Mouse (Mus musculus): Measurements from ENCODE around the gene Add3. TPM values are rescaled to one million over a fixed set of nuclear protein-coding genes. Genes with fewer than 3 reads are reported as not detected.

The Add3 gene
- polyA plus RNA-seq, 1 experiment from 2014 or later = 66.5 TPM

DNA sequence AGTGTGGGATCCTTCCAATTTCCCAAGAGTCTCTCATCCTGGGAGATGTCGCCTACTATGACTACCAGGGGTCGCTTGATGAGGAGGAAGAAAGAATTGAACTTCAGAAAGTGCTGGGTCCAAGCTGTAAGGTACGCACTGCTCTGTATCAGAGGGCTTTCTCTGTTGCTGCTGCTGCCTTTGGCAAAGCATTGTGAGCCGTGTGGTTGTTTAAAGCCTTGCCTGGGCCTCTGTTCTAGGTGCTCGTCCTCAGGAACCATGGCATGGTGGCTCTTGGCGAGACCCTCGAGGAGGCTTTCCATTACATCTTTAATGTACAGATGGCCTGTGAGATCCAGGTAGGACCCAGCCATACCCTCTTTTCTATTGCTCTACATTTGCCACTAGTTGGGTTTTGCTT is 93.3 kb downstream of the Add3 start:
- Histone ChIP-seq H3K9ac (ENCODE audit: low read depth, low read length) (no peak overlapping the region), H3K4me1 (replicated peaks; ENCODE audit: insufficient read depth, low read length) (no peaks in the 10 kb centered on the region), H3K9me3 (replicated peaks; ENCODE audit: low read length) (no peaks in the 10 kb centered on the region), H3K4me2 (ENCODE audit: low read length) (no peak overlapping the region), H3K27me3 (ENCODE audit: insufficient read depth, low read length) (no peaks in the 10 kb centered on the region), H3K27ac (no peak overlapping the region), H3K36me3 (ENCODE audit: insufficient read depth, low read length) (peaks cover 45% of the 10 kb centered on the region), H3K4me3 (replicated peaks; ENCODE audit: low read depth, low read length) (no peak overlapping the region)
- DNase-seq (ENCODE audit: low spot score) (no peak), ATAC-seq (replicated peaks; ENCODE audit: low FRiP score, low read depth) (no peak)
- 96% methylated on average over 7 of the region's 7 CpGs for WGBS
- no peak for TF ChIP-seq CTCF (IDR thresholded peaks at IDR 0.05; ENCODE audit: low read depth)

DNA sequence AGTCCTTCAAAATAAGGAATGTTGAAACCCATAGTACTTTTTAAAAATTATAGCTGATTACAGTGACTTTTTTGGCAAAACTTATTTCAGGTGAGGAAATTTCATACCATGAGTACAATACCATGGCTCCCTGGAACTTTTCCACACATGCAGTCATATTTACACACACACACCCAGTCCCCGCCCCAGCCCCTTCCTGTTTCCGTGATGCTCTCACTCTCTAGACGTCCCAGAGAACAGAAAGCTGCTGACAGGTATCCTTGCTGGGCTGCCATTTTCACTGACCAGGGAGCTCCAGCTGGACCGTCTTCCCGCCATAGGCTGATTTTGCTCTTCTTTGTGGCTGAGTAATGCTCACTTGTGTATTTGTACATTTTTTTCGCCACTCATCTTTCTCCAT is 101.6 kb downstream of the Add3 start:
- DNase-seq (ENCODE audit: low spot score) = no peak
- H3K4me1 ChIP-seq (replicated peaks; ENCODE audit: insufficient read depth, low read length) = no peaks in the 10 kb centered on the region
- no peaks in the 10 kb centered on the region for H3K9me3 ChIP-seq (replicated peaks; ENCODE audit: low read length)
- H3K4me3 ChIP-seq (replicated peaks; ENCODE audit: low read depth, low read length) = no peak overlapping the region
- no peak overlapping the region for H3K4me2 ChIP-seq (ENCODE audit: low read length)
- peaks cover 45% of the 10 kb centered on the region; the same call in 1 of the 2 replicates for H3K36me3 ChIP-seq (ENCODE audit: insufficient read depth, low read length)
- TF ChIP-seq CTCF (IDR thresholded peaks at IDR 0.05; ENCODE audit: low read depth) = no peak
- no peaks in the 10 kb centered on the region for H3K27me3 ChIP-seq (ENCODE audit: insufficient read depth, low read length)
- no peak overlapping the region for H3K27ac ChIP-seq
- H3K9ac ChIP-seq (ENCODE audit: low read depth, low read length) = no peak overlapping the region
- WGBS = 89% methylated on average over 6 of the region's 6 CpGs
- no peak for ATAC-seq (replicated peaks; ENCODE audit: low FRiP score, low read depth)

DNA sequence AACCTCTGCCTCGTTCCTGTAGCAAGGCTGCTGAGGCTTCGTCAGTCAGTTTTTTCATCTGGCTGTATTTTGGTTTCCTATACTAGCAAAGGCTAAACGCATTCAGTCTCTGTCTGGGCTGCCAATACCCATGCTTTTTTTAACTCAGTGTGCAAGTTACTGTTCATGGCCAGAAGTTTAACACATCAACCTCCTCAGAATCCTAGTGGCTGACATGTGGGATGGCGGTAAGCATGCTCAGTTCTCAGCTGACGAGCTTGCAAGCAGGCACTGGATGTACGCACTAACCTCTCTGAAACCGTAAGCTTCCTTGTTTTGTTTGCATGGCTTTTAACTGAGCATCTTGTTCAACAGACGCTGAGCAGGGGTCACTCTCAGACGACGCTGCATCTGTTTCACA is 103.7 kb downstream of the Add3 start:
- ATAC-seq (replicated peaks; ENCODE audit: low FRiP score, low read depth) = no peak
- 80% methylated on average over 10 of the region's 10 CpGs for WGBS
- H3K4me2 ChIP-seq (ENCODE audit: low read length) = no peak overlapping the region
- TF ChIP-seq CTCF (IDR thresholded peaks at IDR 0.05; ENCODE audit: low read depth) = no peak
- H3K4me1 ChIP-seq (replicated peaks; ENCODE audit: insufficient read depth, low read length) = no peaks in the 10 kb centered on the region
- H3K4me3 ChIP-seq (replicated peaks; ENCODE audit: low read depth, low read length) = no peak overlapping the region
- peaks cover 36% of the 10 kb centered on the region; the same call in 1 of the 2 replicates for H3K36me3 ChIP-seq (ENCODE audit: insufficient read depth, low read length)
- H3K27ac ChIP-seq = no peak overlapping the region
- no peak overlapping the region for H3K9ac ChIP-seq (ENCODE audit: low read depth, low read length)
- no peaks in the 10 kb centered on the region for H3K27me3 ChIP-seq (ENCODE audit: insufficient read depth, low read length)
- DNase-seq (ENCODE audit: low spot score) = no peak
- no peaks in the 10 kb centered on the region for H3K9me3 ChIP-seq (replicated peaks; ENCODE audit: low read length)

DNA sequence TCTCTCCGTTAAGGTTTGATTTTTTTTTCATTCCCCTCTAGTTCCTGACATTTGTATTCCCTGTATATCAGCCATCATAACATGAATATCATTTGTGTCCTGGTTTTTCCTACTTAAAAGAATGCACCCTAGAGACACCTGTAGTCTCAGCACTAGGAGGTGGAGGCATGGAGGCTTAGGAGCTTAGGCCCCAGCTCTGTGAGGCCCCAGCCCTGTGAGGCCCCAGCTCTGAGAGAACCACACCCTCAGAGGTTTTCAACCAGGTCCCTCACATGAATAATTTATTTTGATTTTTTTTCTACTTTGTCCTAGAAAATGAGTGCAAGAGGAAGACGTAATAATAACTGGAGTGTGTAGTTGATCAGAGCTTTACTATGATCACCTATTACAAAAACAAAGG is 107.3 kb downstream of the Add3 start:
- DNase-seq (ENCODE audit: low spot score) = no peak
- Histone ChIP-seq H3K4me2 (ENCODE audit: low read length) (no peak overlapping the region), H3K9ac (ENCODE audit: low read depth, low read length) (no peak overlapping the region), H3K4me1 (replicated peaks; ENCODE audit: insufficient read depth, low read length) (no peaks in the 10 kb centered on the region), H3K4me3 (replicated peaks; ENCODE audit: low read depth, low read length) (no peak overlapping the region), H3K27me3 (ENCODE audit: insufficient read depth, low read length) (no peaks in the 10 kb centered on the region), H3K36me3 (ENCODE audit: insufficient read depth, low read length) (peaks cover 16% of the 10 kb centered on the region; the same call in 1 of the 2 replicates), H3K9me3 (replicated peaks; ENCODE audit: low read length) (no peaks in the 10 kb centered on the region), H3K27ac (no peak overlapping the region)
- WGBS = 62% methylated on average over 2 of the region's 2 CpGs
- no peak for ATAC-seq (replicated peaks; ENCODE audit: low FRiP score, low read depth)
- TF ChIP-seq CTCF (IDR thresholded peaks at IDR 0.05; ENCODE audit: low read depth) = no peak

DNA sequence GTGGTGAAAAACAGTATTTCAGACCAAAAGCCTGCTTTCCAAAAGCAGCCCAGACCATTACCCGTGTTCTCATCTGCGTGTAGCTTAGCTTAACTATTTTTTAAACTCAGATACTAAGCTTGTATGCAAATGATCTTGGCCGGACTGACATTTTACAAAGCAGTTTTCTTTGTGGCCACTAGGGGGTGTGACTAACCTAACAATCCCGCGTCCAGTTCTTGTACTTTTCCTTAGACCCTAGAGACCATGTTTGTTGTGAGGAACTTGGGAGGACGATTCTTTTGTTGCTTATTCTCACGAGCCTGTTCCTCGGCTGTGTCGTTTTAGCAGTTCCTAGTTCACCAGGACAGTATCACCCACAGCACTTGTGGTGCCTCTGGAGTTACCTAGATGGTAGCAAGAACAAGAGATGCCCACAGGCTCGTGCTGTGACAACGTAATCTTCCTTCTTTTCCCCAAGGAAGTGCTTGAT is 107.8 kb downstream of the Add3 start:
- Histone ChIP-seq H3K27me3 (ENCODE audit: insufficient read depth, low read length) (no peaks in the 10 kb centered on the region), H3K4me1 (replicated peaks; ENCODE audit: insufficient read depth, low read length) (no peaks in the 10 kb centered on the region), H3K27ac (no peak overlapping the region), H3K4me3 (replicated peaks; ENCODE audit: low read depth, low read length) (no peak overlapping the region), H3K9ac (ENCODE audit: low read depth, low read length) (no peak overlapping the region), H3K4me2 (ENCODE audit: low read length) (no peak overlapping the region), H3K36me3 (ENCODE audit: insufficient read depth, low read length) (peaks cover 12% of the 10 kb centered on the region; the same call in 1 of the 2 replicates), H3K9me3 (replicated peaks; ENCODE audit: low read length) (no peaks in the 10 kb centered on the region)
- peak; percentile 57; the same call in 1 of the 2 replicates for ATAC-seq (replicated peaks; ENCODE audit: low FRiP score, low read depth)
- WGBS = 16% methylated on average over 11 of the region's 11 CpGs
- peak; percentile 96 for TF ChIP-seq CTCF (IDR thresholded peaks at IDR 0.05; ENCODE audit: low read depth)
- DNase-seq (ENCODE audit: low spot score) = peak; percentile 97

DNA sequence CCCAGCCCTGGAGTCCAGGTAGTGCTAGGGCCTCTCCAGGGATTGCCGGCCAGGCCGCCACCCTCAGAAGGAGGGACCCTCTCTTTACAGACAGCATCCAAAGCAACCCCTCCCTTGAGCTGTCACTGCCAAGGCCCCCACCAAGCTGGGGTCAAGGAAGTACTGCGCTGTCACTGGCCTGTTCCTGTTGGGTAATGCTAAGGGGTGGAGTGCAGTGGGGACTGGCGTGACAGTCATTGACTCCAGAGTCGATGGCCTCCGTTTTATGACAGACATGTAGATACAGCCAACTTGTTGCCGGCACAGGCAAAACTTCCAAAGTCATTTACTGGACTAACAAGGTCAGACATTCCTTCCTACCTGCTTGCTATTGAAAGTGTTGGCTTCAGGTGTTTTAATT is 110.8 kb downstream of the Add3 start:
- H3K36me3 ChIP-seq (ENCODE audit: insufficient read depth, low read length) = no peaks in the 10 kb centered on the region; the same call in 1 of the 2 replicates
- no peak overlapping the region for H3K9ac ChIP-seq (ENCODE audit: low read depth, low read length)
- WGBS = 76% methylated on average over 7 of the region's 7 CpGs
- no peaks in the 10 kb centered on the region for H3K27me3 ChIP-seq (ENCODE audit: insufficient read depth, low read length)
- TF ChIP-seq CTCF (IDR thresholded peaks at IDR 0.05; ENCODE audit: low read depth) = no peak
- H3K4me3 ChIP-seq (replicated peaks; ENCODE audit: low read depth, low read length) = no peak overlapping the region
- no peaks in the 10 kb centered on the region for H3K4me1 ChIP-seq (replicated peaks; ENCODE audit: insufficient read depth, low read length)
- no peak overlapping the region for H3K4me2 ChIP-seq (ENCODE audit: low read length)
- no peak overlapping the region; the same call in 1 of the 2 replicates for H3K27ac ChIP-seq
- H3K9me3 ChIP-seq (replicated peaks; ENCODE audit: low read length) = no peaks in the 10 kb centered on the region
- DNase-seq (ENCODE audit: low spot score) (no peak), ATAC-seq (replicated peaks; ENCODE audit: low FRiP score, low read depth) (no peak)

DNA sequence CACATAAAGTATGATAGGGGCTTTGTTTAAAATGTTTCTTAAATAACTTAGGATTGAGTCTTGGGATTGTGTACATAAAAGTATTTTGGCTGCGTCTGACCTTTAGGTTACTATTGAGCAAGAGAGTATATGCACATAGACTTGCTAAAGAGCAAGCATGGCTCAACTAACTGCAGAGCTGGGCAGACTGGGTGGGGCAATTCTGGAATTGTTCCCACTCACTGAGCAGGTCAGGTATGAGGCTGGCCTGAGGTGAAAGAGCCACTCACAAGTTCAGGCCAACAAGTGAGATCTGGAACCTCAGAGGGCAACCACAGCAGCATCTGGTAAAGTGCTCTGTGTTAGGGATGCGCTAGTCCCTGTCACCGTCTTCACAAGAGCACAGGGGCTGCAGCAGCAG is 111.4 kb downstream of the Add3 start:
- DNase-seq (ENCODE audit: low spot score) = no peak

More for the DNA sequence above, 111.4 kb downstream of the Add3 start:
- Histone ChIP-seq H3K4me2 (ENCODE audit: low read length) (no peak overlapping the region), H3K4me1 (replicated peaks; ENCODE audit: insufficient read depth, low read length) (no peaks in the 10 kb centered on the region), H3K9me3 (replicated peaks; ENCODE audit: low read length) (no peaks in the 10 kb centered on the region), H3K9ac (ENCODE audit: low read depth, low read length) (no peak overlapping the region), H3K27ac (no peak overlapping the region), H3K4me3 (replicated peaks; ENCODE audit: low read depth, low read length) (no peak overlapping the region), H3K27me3 (ENCODE audit: insufficient read depth, low read length) (no peaks in the 10 kb centered on the region), H3K36me3 (ENCODE audit: insufficient read depth, low read length) (no peaks in the 10 kb centered on the region; the same call in 1 of the 2 replicates)
- TF ChIP-seq CTCF (IDR thresholded peaks at IDR 0.05; ENCODE audit: low read depth) = no peak
- 94% methylated on average over 3 of the region's 3 CpGs for WGBS
- ATAC-seq (replicated peaks; ENCODE audit: low FRiP score, low read depth) = no peak
